Mouse (Mus musculus) spleen, adult 2 months (tissue): ENCODE results near the gene Tap1. TPM values are rescaled to one million over a fixed set of nuclear protein-coding genes. Genes with fewer than 3 reads are reported as not detected.

Source experiments
- DNase-seq, 2 experiments: peaks; one replicate each; pipeline versions ENCODE4 v3.0.0 to v3.0.0-alpha.2; 2012 to 2021; ENCODE audit warnings: low spot score in 2 of 2, low read depth in 1 of 2
- H3K27ac ChIP-seq: fragments of 200-500 bp; 2 replicates; pipeline ENCODE4 v1.5.1; 2012; ENCODE audit warnings: low read length, inconsistent platforms; ENCODE audit not compliant: insufficient read depth
- H3K27me3 ChIP-seq: fragments of 200-500 bp; 2 replicates; pipeline ENCODE4 v1.6.1; 2012; ENCODE audit warnings: mild to moderate bottlenecking, moderate library complexity, low read length, inconsistent platforms; ENCODE audit not compliant: control insufficient read depth, insufficient read depth
- H3K36me3 ChIP-seq: fragments of 200-500 bp; 2 replicates; pipeline ENCODE4 v1.6.1; 2012; ENCODE audit warnings: mild to moderate bottlenecking, low read length, inconsistent platforms; ENCODE audit not compliant: control insufficient read depth, insufficient read depth
- H3K4me1 ChIP-seq: fragments of 200-500 bp; 2 replicates; pipeline ENCODE4 v1.6.1; 2011; ENCODE audit warnings: inconsistent platforms; ENCODE audit not compliant: control insufficient read depth, insufficient read depth, insufficient read length
- H3K4me3 ChIP-seq: fragments of 200-500 bp; 2 replicates; pipeline ENCODE4 v1.5.1; 2011; ENCODE audit warnings: mild to moderate bottlenecking, inconsistent platforms; ENCODE audit not compliant: insufficient read depth, insufficient read length; ENCODE audit errors: extremely low read depth
- CTCF ChIP-seq: fragments of 200-500 bp; IDR thresholded peaks from 2 replicates; pipeline ENCODE4 v1.5.1; 2011; ENCODE audit warnings: mild to moderate bottlenecking, inconsistent platforms; ENCODE audit not compliant: insufficient read depth, insufficient read length, insufficient replicate concordance; ENCODE audit errors: extremely low read depth
- POLR2A ChIP-seq: fragments of 200-500 bp; IDR thresholded peaks from 2 replicates; pipeline ENCODE4 v1.6.1; 2011; ENCODE audit warnings: low read depth, low read length, inconsistent platforms
- WGBS: fragments of 180-500 bp; shearing (Covaris S2); methylation state at CpG from one replicate; pipeline ENCODE4 v1.1.7; 2018; 5-methylcytosine and 5-hydroxymethylcytosine counted together
- polyA plus RNA-seq: library from polyadenylated mRNA; depleted of rRNA; stranded (reverse); fragments of >200 nt; gene quantifications from 2 replicates; pipeline ENCODE4 v1.2.3, GENCODE M21; 2012

Gene Tap1
- polyA plus RNA-seq, 1 experiment = 144 TPM

DNA sequence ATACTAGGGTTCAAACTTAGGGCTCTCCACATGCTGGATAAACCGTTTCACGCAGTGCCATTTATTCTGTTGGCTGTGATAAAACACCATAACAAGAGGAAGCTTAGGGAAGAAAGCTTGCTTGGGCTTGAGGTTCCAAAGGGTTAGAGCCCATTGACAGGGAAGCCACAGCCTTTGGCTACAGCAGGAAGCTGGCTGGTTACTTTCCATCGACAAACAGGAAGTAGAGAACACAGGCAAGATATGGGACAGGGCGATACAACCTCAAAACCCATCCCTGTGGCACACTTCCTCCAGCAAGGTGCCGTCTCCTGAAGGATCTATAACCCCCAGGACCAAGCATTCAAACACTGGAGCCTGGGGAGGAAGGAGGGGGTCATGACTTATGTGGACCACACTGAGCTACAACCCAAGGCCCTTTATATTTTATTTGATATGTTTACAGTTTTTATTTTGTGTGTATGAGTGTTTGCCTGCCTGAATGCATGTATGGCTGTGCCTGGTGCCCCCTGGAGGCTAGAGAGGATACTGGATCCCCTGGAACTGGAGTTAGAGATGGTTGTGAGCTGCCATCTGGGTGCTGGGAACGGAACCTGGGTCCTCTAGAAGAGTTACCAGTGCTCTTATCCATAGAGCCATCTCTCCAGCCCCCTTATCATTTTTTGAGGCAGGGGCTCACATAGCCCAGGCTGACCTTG is 22.2 kb upstream of the Tap1 start:
- Histone ChIP-seq H3K27me3 (no peaks in the 10 kb centered on the region), H3K27ac (no peak overlapping the region), H3K4me1 (peaks cover 8% of the 10 kb centered on the region; the same call in 1 of the 2 replicates), H3K36me3 (peaks cover 6% of the 10 kb centered on the region), H3K4me3 (no peak overlapping the region)
- TF ChIP-seq POLR2A (no peak), CTCF (no peak)
- WGBS = 44% methylated on average over 6 of the region's 6 CpGs
- no peak for DNase-seq

DNA sequence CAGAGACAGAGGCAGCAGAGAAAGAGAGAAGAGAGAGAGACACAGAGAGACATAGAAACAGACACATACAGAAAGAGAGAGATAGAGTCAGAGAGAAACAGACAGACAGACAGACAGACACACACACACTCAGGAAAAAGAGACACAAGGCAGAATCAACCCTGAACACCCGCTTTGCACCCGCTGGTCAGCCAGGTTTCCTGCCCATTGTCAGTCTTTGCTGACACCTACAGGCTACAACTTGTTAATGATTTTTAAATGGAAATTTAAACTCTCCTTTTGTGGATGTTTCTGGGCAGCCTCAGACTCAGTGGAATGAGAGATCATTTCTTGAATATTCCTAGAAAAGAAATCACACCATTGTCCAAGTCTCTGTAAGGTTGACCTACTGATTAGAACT is 18.1 kb upstream of the Tap1 start:
- Histone ChIP-seq H3K27ac (no peak overlapping the region), H3K27me3 (no peaks in the 10 kb centered on the region), H3K4me1 (peaks cover 12% of the 10 kb centered on the region; the same call in 1 of the 2 replicates), H3K4me3 (no peak overlapping the region), H3K36me3 (0 out of 2 replicates have a peak, but pooled peaks cover 1% of the 10 kb centered on the region)
- 0% methylated on average over 2 of the region's 2 CpGs for WGBS
- TF ChIP-seq CTCF (peak; percentile 68; the same call in 1 of the 2 replicates), POLR2A (no peak)
- peak in 1 of 2 experiments; percentile 39 for DNase-seq

GRCm38 (mm10) chr17:34170487-34170876 is 16.9 kb upstream of the Tap1 start:
- no peak overlapping the region for H3K4me3 ChIP-seq
- peaks cover 11% of the 10 kb centered on the region; the same call in 1 of the 2 replicates for H3K4me1 ChIP-seq
- no peaks in the 10 kb centered on the region for H3K27me3 ChIP-seq
- TF ChIP-seq CTCF (no peak), POLR2A (no peak)
- 0 out of 2 replicates have a peak, but pooled peaks cover 1% of the 10 kb centered on the region for H3K36me3 ChIP-seq
- H3K27ac ChIP-seq = no peak overlapping the region
- WGBS = 6% methylated on average over 4 of the region's 4 CpGs
- DNase-seq = no peak

GRCm38 (mm10) chr17:34170877-34171498 is 16.4 kb upstream of the Tap1 start:
- Histone ChIP-seq H3K4me3 (peak overlapping the region; percentile 35; the same call in 1 of the 2 replicates), H3K27ac (peak overlapping the region; percentile 94), H3K27me3 (no peaks in the 10 kb centered on the region), H3K4me1 (peaks cover 11% of the 10 kb centered on the region; the same call in 1 of the 2 replicates), H3K36me3 (0 out of 2 replicates have a peak, but pooled peaks cover 1% of the 10 kb centered on the region)
- WGBS = 1% methylated on average over 13 of the region's 13 CpGs
- TF ChIP-seq POLR2A = no peak
- TF ChIP-seq CTCF = peak; percentile 83; the same call in 1 of the 2 replicates
- DNase-seq = peak; percentile 83 to 93

DNA sequence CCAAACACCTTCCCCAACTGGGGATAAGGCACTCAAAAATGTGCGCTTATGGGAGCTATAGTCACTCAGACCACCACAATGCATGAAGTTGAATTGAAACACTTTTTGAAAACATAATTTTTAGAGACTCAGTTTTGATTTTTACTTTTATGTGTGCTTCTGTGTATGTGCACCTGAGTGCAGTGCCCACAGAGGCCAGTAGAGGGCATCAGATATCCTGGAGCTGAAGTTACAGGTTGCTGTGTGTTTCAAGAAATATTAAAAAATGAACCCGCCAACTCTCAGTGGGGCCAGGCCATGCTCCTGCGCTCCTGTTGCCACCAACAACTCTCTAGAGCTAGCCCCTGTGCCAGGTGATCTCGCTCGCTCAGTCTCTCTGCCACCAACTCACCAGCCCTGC is 14.8 kb upstream of the Tap1 start:
- Histone ChIP-seq H3K36me3 (0 out of 2 replicates have a peak, but pooled peaks cover 1% of the 10 kb centered on the region), H3K27me3 (no peaks in the 10 kb centered on the region), H3K27ac (0 out of 2 replicates have a peak overlapping the region, but pooled peaks have one; percentile 94), H3K4me1 (peaks cover 11% of the 10 kb centered on the region; the same call in 1 of the 2 replicates), H3K4me3 (no peak overlapping the region)
- DNase-seq = no peak
- TF ChIP-seq POLR2A (no peak), CTCF (no peak)
- 96% methylated on average over 5 of the region's 5 CpGs for WGBS

DNA sequence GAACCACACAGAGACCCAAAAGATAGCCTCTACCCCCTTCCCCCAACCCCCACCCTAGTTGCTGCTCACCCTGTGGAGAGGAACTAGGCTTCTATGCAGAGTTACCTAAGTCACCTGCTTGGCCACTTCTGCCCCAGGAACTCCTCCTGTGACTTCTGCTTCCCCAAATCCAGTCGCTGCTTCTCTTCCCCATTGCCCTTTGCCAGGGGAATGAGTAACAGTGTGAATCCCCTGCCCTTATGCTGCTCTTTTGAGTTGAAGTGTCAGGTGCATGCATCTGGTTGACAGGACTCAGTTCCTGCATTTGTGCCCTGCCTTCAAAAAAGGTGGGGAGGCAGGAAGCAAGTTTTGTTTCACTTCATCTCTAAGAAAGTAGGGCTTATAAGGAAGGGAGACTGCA is 13.3 kb upstream of the Tap1 start:
- 0 out of 2 replicates have a peak, but pooled peaks cover 1% of the 10 kb centered on the region for H3K36me3 ChIP-seq
- peak overlapping the region; percentile 24; the same call in 1 of the 2 replicates for H3K4me3 ChIP-seq
- DNase-seq = peak in 1 of 2 experiments; percentile 41
- no peaks in the 10 kb centered on the region for H3K27me3 ChIP-seq
- no peak for TF ChIP-seq POLR2A
- TF ChIP-seq CTCF = no peak
- 24% methylated on average over 1 of the region's 1 CpGs for WGBS
- peaks cover 11% of the 10 kb centered on the region; the same call in 1 of the 2 replicates for H3K4me1 ChIP-seq
- H3K27ac ChIP-seq = peak overlapping the region; percentile 76
